Mouse (Mus musculus) CD8-positive naive resting alpha-beta T cell, adult 2 months (primary cell): ENCODE measurements at regions not wholly inside any gene's neighbourhood (a gene's known extent, or its start where the extent isn't known, plus 50 kb on each side); places are given as distances from the start of the nearest gene placed in this dataset.

Source experiments
- DNase-seq, 2 experiments: peaks; one replicate each; pipeline ENCODE4 v3.0.0; 2022; ENCODE audit warnings: low read depth in 2 of 2, low spot score in 2 of 2

DNA sequence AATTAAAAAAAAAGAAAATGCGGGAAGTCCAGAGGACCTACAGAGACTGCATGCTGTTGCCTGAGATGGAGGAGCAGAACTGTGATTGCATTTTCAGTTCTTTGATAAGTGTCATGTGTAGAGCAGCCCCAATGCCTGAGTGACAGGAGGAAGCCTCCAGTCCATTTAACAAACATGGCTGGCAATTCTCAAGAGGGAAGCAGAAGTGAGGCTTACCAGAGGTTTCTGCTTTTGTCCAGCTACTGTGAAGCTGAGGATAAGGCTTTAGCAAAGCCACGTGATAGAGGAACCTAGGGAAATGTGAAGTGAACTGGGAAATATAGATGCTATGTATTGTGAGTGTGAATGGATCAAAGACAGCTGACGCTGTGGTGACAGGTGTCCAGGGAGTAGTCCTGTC, 56.6 kb downstream of the Sucnr1 start:
- DNase-seq: no peak

DNA sequence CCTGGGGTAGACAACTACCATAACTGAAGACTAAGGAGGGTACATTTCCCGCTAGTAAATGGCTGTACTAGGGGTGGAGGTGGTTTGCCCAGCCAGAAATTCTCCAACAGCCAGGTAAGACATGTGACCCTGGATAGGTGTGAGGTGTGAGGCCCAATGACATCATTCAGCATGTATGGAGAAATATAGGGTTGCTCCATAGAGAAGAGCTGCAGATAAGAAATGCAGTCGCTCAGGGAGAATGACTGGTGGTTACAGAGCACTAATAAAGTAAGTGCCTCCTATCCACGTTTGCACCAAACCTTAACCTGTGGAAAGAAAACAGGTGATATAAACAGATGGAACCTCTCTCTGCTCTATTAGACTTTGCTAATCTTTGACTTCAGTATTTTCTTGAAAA, 78.2 kb downstream of the Sucnr1 start:
- DNase-seq: no peak

DNA sequence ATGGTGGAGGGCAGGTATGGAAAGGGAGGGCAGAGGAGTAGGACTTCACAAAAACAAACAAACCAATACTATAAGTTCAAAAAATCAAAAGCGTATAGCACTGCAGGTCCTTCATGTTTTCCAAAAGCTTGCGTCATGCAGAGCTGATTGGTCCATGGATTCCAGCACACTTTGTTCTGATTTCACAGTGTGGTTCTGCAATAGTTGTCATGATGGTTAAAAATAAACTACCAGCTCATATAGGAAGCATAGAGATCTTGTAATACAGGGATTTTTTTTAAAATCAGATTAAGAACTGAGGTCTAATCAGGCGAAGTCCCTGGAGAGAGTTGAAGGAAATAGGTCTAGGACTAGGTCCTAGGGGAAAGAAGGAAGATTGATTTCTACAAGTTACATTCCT, 86.0 kb downstream of the Sucnr1 start:
- DNase-seq: no peak

DNA sequence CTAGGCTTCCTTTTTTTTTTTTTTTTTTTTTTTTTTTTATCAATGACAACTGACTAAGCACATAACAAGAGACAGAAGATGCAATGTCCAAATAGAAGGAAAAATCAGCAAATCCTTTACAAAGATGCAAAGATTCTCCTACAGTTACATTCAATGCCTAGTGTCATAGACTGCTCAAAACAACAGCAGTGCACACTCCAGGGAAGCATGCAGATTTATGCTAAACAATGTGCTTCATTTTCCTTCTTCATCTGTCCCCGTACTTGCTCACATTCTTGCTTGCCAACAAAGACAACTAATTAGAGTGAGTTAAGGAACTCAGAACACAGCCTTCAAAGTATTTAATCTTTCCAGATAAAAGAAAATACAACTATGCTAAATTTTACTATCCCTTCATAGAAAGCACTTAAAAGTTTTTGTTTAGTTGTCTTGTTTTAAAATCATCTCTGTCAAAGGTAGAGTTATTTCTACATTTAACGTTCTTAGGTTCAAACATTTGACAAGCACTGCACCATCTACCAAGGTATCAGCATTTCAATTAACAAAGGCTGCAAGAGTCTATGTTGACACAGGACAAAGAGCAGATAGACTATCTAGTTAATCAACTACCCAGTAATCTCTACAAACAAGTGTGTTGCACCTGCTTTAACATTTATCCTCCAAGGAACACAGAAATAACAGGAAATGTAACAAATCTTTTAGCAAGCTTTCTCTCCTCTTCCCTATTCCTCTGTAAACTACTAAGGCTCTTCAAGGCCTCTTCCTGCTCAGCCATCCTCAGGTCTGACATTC, 86.7 kb downstream of the Sucnr1 start:
- DNase-seq: no peak

DNA sequence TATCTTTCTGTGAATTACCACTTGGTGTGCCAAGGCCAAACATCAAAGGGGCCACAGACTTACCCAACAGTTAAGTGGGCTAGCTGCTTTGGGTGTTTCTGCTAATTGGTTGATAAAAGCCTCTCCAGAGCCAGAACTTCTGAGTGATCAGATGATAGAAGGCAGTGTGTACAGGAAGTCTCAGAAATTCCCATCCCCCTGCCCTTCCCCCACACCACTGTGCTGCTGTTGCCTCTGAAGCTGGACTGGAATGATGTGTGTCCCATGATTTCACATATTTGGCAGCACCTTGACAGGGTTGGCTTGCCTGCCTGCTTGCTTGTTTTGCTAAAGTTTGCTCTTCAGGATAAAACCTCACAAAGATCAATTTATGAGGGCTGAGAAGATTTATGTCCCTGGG, 87.9 kb downstream of the Sucnr1 start:
- DNase-seq: peak in 1 of 2 experiments; percentile 0

DNA sequence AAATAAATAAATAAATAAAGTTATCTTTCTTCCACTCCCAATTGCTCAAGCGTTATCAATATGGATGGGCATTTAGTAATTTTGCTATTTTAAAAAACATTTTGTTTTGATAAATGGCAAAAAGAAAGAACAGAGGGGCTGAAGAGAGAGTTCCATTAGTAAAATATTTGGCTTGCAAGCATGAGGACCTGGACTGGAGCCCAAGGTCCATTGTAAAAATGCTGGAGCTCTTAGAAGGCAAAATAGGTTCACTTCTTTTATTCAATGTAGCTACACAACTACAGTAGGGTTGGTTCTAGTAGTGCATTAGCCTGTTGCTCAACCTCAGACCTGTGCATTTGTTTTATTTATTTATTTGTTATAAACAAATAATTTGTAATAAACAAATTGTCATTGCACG, 102.8 kb downstream of the Sucnr1 start:
- no peak for DNase-seq

DNA sequence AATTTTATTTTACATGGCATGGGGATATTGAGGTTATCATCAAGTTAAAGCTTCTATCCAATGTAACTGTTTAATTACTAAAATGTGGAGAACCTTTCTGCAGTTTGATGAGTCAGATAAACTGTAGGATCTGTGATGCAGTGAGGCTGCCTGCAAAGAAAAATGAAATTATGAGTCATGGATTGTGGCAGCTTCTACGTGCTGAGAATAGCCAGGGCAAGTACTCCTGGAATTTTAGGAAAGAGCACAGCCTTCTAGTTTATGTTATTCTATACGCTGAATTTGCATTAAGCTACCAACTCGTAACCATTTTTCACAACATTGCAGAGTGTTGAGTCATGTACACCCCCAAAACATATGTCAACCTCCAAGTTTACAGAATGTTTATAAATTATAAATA, 114.4 kb downstream of the Sucnr1 start:
- DNase-seq: no peak

DNA sequence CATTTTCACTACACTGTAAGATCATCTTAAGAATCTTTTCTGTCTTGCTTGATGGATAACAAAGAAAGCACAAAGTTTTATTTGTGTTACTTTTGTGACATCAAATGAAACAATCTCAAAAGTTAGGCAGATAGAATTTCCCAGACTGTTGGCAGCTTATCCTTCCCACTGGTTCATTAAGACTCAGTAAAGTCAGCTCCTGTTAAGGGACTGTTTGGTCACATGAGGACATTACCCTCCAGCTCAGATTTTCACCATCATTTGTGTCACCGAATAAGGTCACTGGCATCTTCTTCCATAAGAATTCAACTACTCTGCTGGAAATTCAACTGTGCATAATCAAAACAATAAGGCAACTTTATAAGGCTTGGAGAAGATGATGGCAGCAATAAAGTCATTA, 126.3 kb downstream of the Sucnr1 start:
- DNase-seq: no peak

DNA sequence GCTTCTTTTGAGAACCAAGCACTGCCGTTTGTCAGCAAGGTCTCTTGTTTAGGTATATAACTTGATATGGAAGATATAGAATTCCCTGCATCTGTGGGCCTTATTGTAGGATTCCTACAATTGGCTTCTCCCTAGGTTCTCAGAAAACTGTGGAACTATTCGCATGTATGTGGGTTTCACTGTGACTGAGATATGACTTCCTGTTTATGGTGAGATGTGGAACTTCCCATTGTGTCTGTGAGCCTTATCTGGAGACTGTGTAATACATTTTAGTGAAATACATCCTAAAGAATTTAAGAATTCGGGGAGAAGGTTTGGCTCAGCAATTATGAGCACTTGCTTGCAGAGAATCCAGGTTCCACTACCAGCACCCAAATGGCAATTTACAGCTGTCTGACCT, 137.3 kb downstream of the Sucnr1 start:
- no peak for DNase-seq

DNA sequence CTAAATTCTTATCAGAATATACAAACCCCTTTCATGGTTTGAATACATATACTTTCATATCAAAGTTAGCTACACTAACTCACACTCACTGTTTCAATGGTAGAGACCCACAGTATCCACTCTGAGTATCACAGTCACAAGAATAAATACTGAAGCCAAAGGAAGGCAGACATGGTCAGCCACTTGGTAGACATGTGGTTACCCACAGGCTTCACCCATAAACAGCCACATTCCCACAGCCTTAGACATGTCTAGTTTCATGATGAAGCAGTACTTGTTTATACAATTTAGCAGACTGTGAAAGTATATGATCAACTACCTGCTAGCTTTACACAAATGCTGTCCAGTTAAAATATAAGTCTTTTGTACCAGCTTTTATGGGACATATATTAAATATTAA, 159.0 kb downstream of the Sucnr1 start:
- DNase-seq: no peak

DNA sequence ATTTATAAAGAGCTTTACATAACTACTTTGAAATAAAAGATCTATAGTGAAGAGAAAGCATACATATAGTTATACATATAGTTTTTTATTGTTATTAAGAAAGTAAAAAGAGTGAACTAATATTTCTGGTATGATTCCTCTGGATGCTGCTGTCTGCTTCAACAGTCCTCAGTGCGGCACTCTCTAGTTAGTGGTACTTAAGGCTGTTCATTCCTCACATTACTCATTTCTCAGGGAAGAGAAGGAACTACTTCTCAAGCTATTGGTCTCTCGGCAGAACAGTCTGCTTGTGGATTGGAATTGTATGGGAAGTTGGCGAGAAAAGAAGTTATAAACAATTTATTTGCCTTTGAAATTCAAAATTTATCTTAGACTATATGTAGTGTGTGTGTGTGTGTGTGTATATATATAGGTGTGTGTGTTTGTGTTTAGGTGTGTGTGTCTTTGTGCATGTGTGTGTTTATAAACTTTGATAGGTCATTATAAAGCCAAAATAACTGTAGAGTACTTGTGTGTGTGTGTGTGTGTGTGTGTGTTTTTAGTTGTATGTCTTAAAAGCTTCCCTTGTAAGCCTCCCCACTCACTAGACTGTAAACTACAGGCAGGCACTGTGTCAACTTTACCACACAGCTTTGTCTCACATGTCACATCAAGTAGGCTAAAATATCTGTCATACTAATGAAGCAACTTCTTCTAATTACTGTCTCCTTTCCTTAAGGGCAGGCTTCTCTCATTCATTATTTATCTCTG, 185.2 kb downstream of the Sucnr1 start:
- DNase-seq: no peak

DNA sequence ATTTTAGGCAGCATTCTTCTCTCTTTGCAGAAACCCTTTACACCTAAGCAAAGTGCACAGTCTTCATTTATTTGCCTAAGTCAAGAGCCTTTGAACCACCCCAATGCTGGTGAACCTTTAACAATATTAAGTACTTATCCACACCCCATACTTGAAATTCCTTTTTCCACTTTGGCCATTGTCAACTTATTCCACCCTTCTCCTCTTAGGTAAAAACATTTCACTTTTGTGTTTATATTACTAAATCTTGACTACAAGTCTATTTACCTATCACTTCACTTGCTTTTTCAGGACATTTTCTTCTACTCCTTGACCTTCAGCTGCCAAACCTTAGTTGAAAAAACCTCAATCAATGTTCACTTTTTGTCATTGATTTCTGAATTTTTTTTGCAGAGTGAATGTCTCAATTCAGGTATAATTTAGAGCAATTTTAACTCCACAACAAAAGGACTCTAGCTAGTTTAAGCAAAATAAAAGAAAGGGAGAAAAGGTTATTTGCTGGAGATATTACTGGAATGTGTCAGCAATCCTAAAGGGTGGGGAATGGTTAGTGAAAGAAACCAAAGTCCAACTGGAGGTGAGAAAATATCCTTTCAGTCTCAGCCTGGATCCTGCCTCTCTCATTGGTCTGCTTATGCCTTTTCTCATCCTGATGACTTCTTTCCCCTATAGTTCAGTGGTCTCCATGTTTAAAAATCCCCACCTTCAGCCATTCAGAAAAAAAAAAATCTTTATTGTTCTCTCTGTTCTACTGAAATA, 185.9 kb downstream of the Sucnr1 start:
- DNase-seq: no peak

DNA sequence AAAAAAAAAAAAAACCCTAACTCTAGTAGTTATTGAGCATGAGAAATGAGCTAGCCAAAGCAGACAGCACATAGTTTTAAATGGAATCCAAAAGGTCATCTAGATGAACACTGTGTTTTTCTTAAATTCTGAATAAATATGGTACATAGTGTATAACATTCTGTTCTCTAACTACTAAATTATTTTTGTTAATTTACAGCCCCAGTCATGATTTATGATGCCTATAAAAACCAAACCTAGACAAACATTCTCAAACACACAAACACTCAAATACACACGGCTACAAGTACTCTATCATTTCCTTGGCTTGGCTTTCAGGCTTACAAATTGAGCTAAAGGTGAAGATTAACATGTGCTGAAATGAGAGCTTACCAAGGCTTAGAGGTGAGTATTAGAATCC, 188.8 kb downstream of the Sucnr1 start:
- no peak for DNase-seq

DNA sequence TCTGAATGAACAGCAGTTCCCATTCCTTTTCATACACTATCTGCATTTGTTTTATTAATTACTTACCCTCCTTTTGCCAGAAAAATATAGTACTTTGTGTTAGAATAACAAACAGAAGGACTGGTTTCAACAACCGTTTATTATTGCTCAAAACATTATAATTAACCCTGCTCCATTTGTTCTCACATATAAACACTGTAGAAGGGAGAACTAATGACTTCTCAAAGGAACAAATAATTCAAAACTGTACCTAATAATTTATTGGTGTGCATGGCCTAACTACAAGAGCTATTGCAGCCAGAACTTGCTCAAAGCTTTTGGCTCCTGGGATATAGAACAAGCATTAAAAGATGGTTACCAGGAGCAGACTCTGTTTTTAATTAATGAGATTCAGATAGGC, 192.1 kb downstream of the Sucnr1 start:
- DNase-seq: no peak

DNA sequence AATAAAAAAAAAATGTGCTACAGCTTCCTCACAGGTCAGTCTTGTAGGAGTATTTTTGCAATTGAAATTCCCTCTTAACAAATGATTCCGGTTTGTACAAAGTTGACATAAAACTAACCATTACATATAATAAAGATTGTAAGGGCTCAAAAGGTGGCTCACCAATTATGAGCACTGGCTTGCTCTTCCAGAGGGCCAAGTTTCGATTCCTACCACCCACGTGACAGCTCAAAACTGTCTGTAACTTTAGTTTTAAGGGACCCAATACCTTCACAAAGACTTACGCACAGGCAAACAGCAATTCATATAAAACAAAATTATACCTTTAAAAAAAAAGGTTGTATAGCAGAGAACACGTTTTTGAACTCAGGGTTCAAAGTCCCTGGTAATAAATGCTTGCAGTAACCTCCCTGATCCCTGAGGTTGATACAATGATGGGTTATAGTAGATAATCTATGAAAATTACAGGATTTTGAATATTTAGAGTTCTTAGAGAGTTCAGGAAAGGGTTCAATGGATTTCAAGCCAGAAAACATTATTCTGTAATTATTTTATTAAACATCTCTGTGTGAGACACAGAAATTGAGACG, 193.7 kb downstream of the Sucnr1 start:
- DNase-seq: no peak

DNA sequence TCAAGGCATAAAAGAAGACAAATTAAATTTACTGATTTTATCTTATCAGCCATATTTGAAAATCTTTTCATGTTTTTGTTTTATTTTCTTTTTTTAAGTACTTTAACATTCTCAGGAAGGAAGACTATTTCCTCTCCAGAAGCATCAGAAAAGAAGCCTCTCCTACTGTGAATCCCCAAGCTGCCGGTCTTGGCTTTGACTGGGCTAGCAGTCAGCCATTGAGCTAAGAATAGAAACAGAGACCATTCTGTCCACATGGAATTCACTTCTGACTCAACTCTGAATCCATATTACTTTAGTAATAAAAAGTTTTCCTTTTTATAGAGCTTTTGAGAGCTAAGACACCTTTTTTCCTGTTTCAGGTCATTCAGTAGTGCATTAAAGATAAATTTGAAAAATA, 194.8 kb upstream of the Mbnl1 start:
- DNase-seq: no peak

DNA sequence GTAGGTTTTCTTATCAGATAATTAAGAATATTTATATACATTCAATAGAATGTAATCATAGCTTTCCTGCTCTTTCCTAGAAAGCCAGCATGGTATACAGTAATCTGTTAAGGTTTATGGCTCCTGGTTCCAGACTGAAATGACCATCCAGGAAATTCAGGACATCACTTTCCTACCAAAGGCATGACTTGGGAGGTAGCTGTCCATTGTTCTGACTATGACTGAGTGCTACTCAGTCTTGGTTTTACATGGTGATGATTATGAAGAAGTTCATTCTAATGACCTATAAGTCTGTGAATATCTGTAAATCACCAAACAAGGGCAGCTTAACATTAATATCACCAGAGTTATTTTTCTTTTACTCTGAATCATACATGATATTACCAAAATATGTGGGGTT, 191.4 kb upstream of the Mbnl1 start:
- no peak for DNase-seq

DNA sequence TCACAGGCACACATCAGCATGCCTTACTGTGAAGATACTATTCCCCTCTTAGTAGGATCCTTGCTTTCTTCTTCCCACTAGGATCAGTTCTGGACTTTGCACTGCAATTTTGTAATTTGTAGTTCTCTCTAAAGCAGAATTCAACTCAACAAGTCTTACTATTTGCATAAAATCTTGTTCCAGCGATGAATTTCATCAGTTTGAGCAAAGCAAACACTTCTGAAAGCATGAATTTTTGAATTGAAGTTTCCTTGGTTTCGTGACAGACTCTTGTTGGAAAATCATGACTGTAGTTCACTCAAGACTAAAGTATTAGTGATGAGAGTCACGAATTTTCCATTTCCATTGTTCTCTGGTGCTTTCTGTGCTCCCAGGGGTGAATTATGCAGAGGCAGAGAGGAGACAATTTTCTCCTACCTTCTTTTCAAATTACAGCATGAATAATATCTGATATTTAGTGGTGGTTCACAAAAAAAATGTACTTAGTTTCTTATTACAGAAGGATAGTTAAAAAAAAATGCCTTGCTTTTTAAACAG, 190.6 kb upstream of the Mbnl1 start:
- no peak for DNase-seq

DNA sequence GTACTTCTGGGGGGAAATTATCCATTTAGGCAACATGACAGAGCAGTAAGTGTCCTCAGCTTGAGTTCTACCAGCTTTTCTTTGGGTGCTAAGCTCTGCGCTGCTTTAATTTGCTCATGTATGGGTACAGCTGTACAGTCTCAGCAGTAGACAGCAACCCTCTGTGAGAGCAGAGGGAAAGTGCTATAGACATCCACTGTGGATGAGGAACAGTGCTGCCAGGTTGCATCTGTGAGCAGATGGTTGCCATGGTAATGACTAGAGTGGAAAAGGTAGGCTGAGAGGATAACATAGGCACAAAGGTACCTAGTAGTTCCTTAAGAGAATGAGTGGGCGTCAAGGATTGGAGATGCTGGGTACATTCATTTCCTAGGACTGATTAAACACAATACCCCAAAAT, 180.5 kb upstream of the Mbnl1 start:
- no peak for DNase-seq

DNA sequence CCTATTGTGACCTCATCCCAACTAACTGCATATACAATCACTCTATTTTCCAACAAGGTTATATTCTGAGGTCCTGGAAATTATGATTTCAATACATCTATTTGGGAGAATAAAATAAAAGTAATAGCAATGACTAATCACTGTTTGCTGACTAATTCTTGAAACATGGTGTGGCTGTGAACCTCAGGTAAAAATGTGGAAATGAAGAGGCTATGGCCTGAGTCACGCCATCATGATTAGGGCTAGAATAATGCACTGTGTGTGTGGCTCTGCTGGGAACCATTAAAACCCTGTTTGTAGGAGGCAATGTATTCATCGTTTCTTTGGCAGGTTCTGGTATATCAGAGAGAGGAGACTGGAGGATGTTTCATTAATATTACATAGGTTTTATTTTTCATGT, 179.7 kb upstream of the Mbnl1 start:
- no peak for DNase-seq

DNA sequence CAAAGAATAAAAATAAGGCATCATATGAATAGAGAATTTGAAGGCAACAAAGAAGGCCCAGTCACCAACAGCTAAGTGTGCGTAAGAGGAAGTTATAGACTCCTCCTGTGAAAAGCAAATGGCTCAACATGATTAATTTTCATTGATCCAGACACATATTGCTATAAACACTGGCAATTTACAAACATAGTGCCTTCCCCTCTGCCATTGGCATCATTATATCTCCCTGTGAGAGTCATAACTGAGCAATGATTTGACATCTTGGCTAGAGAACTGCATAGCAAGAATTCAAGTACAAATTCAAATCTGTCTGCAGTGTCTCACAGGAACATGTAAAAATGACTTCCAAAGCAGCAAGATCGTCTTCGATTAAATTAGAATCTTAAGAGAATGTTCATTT, 167.2 kb upstream of the Mbnl1 start:
- DNase-seq: no peak
